Mouse (Mus musculus) B cell, adult (primary cell): Measurements from ENCODE around the gene Grem2. TPM values are rescaled to one million over a fixed set of nuclear protein-coding genes. Genes with fewer than 3 reads are reported as not detected.

ENCODE experiments used
- total RNA-seq: library from RNA; stranded (reverse); gene quantifications from 4 replicates; pipeline ENCODE4 v1.2.4, GENCODE M21; 2023; ENCODE audit not compliant: inconsistent age

Grem2 gene
- total RNA-seq = 0.19 TPM in 1 of 4 replicates, not detected in the others

GRCm38 (mm10) chr1:174921298-174921955, at the start of gene Grem2:
Grem2 (minus strand) TSS chr1:174921819.

